Mouse (Mus musculus) erythroblast, embryonic 14.5 days (primary cell): ENCODE data around the gene Abtb2.

ENCODE experiments used
- GATA1 ChIP-seq: IDR thresholded peaks from 2 replicates; pipeline ENCODE4 v1.6.1; 2012; ENCODE audit warnings: low read length, inconsistent platforms, mixed read lengths
- TAL1 ChIP-seq: IDR thresholded peaks from 3 replicates; pipeline ENCODE4 v1.6.1; 2012; ENCODE audit warnings: low read length, inconsistent platforms, mixed read lengths

- TF ChIP-seq TAL1: no peak
- no peak for TF ChIP-seq GATA1
Observed at GRCm38 (mm10) chr2:103516472-103516871, 49.6 kb upstream of the Abtb2 start.
